Mouse (Mus musculus) liver, postnatal 0 days (tissue): ENCODE measurements around the gene Tmcc3.

ENCODE experiments used
- CTCF ChIP-seq: sonication (generic); IDR thresholded peaks from 2 replicates; pipeline ENCODE4 v1.5.1; 2016; ENCODE audit warnings: antibody characterized with exemption, low read depth
- EP300 ChIP-seq: IDR thresholded peaks from 2 replicates; pipeline ENCODE4 v1.6.1; 2016; ENCODE audit warnings: antibody characterized with exemption, low read depth, mild to moderate bottlenecking

GRCm38 (mm10) chr10:94486179-94486578, 174.4 kb downstream of the Tmcc3 start:
- TF ChIP-seq CTCF: no peak
- TF ChIP-seq EP300: no peak
